Mouse (Mus musculus): Measurements from ENCODE around the gene Tsacc. TPM values are rescaled to one million over a fixed set of nuclear protein-coding genes. Genes with fewer than 3 reads are reported as not detected.
"Not testable (repeated sequence)": the region's sequence is repeated elsewhere in the genome, so short reads cannot be mapped to it uniquely, and the experiment has no call there.

The Tsacc gene
- polyA plus RNA-seq, 1 experiment from 2014 or later, result 12.2 TPM

GRCm38 (mm10) chr3:88281141-88281916, 15.5 kb downstream of the Tsacc start:
- not testable (repeated sequence) for H3K4me1 ChIP-seq (ENCODE audit: control insufficient read depth in 2 of 2, insufficient read depth in 2 of 2, low read length in 2 of 2); H3K9ac ChIP-seq (ENCODE audit: low read length); H3K27me3 ChIP-seq (ENCODE audit: control insufficient read depth, insufficient read depth, low read length); H3K27ac ChIP-seq (replicated peaks in 1 of 2; ENCODE audit: control insufficient read depth in 1 of 2, insufficient read depth in 1 of 2, low read depth in 2 of 2, low read length in 2 of 2); H3K36me3 ChIP-seq (ENCODE audit: control insufficient read depth, insufficient read depth, low read length); ATAC-seq (ENCODE audit: insufficient number of reproducible peaks, insufficient read depth, low FRiP score, low read depth); H3K4me2 ChIP-seq (ENCODE audit: low read length); H3K9me3 ChIP-seq (ENCODE audit: control insufficient read depth, low read length); H3K4me3 ChIP-seq (ENCODE audit: control insufficient read depth in 1 of 2, insufficient read depth in 1 of 2, low read depth in 1 of 2, low read length in 2 of 2)
- WGBS, result 60% methylated on average over 11 of the region's 11 CpGs

- Histone ChIP-seq H3K9me3 (ENCODE audit: control insufficient read depth, low read length) (no peaks in the 10 kb centered on the region), H3K36me3 (ENCODE audit: control insufficient read depth, insufficient read depth, low read length) (no peaks in the 10 kb centered on the region), H3K4me2 (ENCODE audit: low read length) (no peak overlapping the region), H3K4me1 (ENCODE audit: control insufficient read depth in 2 of 2, insufficient read depth in 2 of 2, low read length in 2 of 2) (no peaks in the 10 kb centered on the region), H3K27me3 (ENCODE audit: control insufficient read depth, insufficient read depth, low read length) (no peaks in the 10 kb centered on the region), H3K9ac (ENCODE audit: low read length) (no peak overlapping the region), H3K4me3 (ENCODE audit: control insufficient read depth in 1 of 2, insufficient read depth in 1 of 2, low read depth in 1 of 2, low read length in 2 of 2) (no peak overlapping the region), H3K27ac (replicated peaks in 1 of 2; ENCODE audit: control insufficient read depth in 1 of 2, insufficient read depth in 1 of 2, low read depth in 2 of 2, low read length in 2 of 2) (no peak overlapping the region)
- ATAC-seq (ENCODE audit: insufficient number of reproducible peaks, insufficient read depth, low FRiP score, low read depth), result no peak
- 81% methylated on average over 2 of the region's 2 CpGs for WGBS
These were observed 16.8 kb downstream of the Tsacc start for GRCm38 (mm10) chr3:88280035-88280434.

DNA sequence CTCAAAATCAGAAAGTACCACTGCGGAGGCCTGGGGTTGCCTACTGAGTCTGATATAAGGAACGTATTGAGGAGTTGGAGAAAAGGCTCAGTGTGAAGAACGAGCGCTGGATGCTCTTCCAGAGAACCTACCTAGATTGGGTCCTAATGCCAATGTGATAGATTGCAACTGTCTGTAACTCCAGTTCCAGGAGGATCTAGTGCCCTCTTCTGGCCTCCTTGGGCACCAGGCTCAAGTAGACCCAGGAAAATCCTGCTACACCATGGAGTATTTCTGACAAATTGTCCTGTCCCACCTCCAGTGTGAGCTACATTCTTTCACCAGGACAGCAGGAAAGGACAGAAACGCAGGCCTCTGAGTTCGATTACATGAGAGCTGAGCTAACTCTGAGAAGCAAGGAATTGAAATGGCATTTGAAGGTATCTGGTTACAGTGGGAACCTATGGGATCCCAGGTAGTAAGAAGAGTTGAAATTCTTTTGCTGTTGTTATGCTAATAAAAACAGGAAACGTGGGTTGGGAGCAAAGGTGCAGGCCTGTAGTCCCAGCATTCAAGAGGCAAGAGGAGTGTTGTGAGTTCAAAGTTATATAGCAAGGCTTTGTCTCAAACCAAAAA, 20.2 kb downstream of the Tsacc start:
- no peak for ATAC-seq (ENCODE audit: insufficient number of reproducible peaks, insufficient read depth, low FRiP score, low read depth)
- 33% methylated on average over 7 of the region's 7 CpGs for WGBS

DNA sequence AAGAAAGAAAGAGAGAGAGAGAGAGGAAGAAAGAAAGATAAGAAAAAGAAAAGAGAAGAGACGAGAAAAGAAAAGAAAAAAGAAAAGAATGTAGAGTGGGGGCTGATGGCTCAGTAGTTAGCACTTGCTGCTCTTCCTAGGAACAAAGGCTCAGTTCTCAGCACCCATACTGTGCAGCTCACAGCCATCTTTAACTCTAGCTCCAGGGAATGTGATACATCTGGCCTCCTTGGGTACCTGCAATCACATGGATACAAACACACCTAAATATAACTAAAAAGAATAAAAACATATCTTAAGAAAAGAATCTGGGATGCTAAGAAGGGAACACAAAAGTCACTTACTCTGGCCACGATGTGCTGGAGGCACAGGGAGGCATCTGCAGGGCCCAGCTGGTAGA, 20.7 kb downstream of the Tsacc start:
- ATAC-seq (ENCODE audit: insufficient number of reproducible peaks, insufficient read depth, low FRiP score, low read depth), result no peak
- no peaks in the 10 kb centered on the region for H3K27me3 ChIP-seq (ENCODE audit: control insufficient read depth, insufficient read depth, low read length)
- H3K4me2 ChIP-seq (ENCODE audit: low read length), result no peak overlapping the region
- no peak overlapping the region for H3K27ac ChIP-seq (replicated peaks in 1 of 2; ENCODE audit: control insufficient read depth in 1 of 2, insufficient read depth in 1 of 2, low read depth in 2 of 2, low read length in 2 of 2)
- H3K9ac ChIP-seq (ENCODE audit: low read length), result no peak overlapping the region
- H3K9me3 ChIP-seq (ENCODE audit: control insufficient read depth, low read length), result no peaks in the 10 kb centered on the region
- no peak overlapping the region for H3K4me3 ChIP-seq (ENCODE audit: control insufficient read depth in 1 of 2, insufficient read depth in 1 of 2, low read depth in 1 of 2, low read length in 2 of 2)
- no peaks in the 10 kb centered on the region for H3K4me1 ChIP-seq (ENCODE audit: control insufficient read depth in 2 of 2, insufficient read depth in 2 of 2, low read length in 2 of 2)
- 80% methylated on average over 2 of the region's 2 CpGs for WGBS
- no peaks in the 10 kb centered on the region for H3K36me3 ChIP-seq (ENCODE audit: control insufficient read depth, insufficient read depth, low read length)

More for the DNA sequence above, 20.2 kb downstream of the Tsacc start:
- no peaks in the 10 kb centered on the region for H3K4me1 ChIP-seq (ENCODE audit: control insufficient read depth in 2 of 2, insufficient read depth in 2 of 2, low read length in 2 of 2)
- no peaks in the 10 kb centered on the region for H3K9me3 ChIP-seq (ENCODE audit: control insufficient read depth, low read length)
- H3K36me3 ChIP-seq (ENCODE audit: control insufficient read depth, insufficient read depth, low read length), result no peaks in the 10 kb centered on the region
- H3K9ac ChIP-seq (ENCODE audit: low read length), result no peak overlapping the region
- no peak overlapping the region for H3K4me3 ChIP-seq (ENCODE audit: control insufficient read depth in 1 of 2, insufficient read depth in 1 of 2, low read depth in 1 of 2, low read length in 2 of 2)
- H3K27me3 ChIP-seq (ENCODE audit: control insufficient read depth, insufficient read depth, low read length), result no peaks in the 10 kb centered on the region
- no peak overlapping the region for H3K4me2 ChIP-seq (ENCODE audit: low read length)
- no peak overlapping the region for H3K27ac ChIP-seq (replicated peaks in 1 of 2; ENCODE audit: control insufficient read depth in 1 of 2, insufficient read depth in 1 of 2, low read depth in 2 of 2, low read length in 2 of 2)

DNA sequence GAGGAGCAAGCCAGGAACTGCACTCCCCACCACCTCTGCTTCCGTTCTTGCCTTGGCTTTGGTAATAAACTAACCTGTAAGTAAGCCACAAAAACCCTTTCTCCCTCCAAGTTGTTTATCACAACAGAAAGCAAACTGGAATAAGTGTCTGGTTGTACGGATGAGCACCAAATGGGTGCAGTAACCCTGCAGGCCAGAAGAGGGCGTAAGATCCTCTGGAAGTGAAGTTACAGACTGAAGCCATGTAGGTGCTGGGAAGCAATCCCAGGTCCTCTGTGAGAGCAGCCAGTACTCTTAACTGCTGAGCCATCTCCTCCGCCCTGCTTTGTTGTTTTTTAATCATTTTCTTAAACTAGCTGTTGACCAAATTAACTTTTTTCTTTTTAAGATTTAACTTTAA, 22.8 kb downstream of the Tsacc start:
- Histone ChIP-seq H3K27ac (replicated peaks in 1 of 2; ENCODE audit: control insufficient read depth in 1 of 2, insufficient read depth in 1 of 2, low read depth in 2 of 2, low read length in 2 of 2) (no peak overlapping the region), H3K9me3 (ENCODE audit: control insufficient read depth, low read length) (no peaks in the 10 kb centered on the region), H3K4me2 (ENCODE audit: low read length) (no peak overlapping the region), H3K27me3 (ENCODE audit: control insufficient read depth, insufficient read depth, low read length) (no peaks in the 10 kb centered on the region), H3K9ac (ENCODE audit: low read length) (no peak overlapping the region), H3K4me3 (ENCODE audit: control insufficient read depth in 1 of 2, insufficient read depth in 1 of 2, low read depth in 1 of 2, low read length in 2 of 2) (no peak overlapping the region), H3K36me3 (ENCODE audit: control insufficient read depth, insufficient read depth, low read length) (no peaks in the 10 kb centered on the region), H3K4me1 (ENCODE audit: control insufficient read depth in 2 of 2, insufficient read depth in 2 of 2, low read length in 2 of 2) (no peaks in the 10 kb centered on the region)
- no peak for ATAC-seq (ENCODE audit: insufficient number of reproducible peaks, insufficient read depth, low FRiP score, low read depth)
- 90% methylated on average over 4 of the region's 4 CpGs for WGBS

- Histone ChIP-seq H3K27ac (replicated peaks in 1 of 2; ENCODE audit: control insufficient read depth in 1 of 2, insufficient read depth in 1 of 2, low read depth in 2 of 2, low read length in 2 of 2) (no peak overlapping the region), H3K9me3 (ENCODE audit: control insufficient read depth, low read length) (no peaks in the 10 kb centered on the region), H3K9ac (ENCODE audit: low read length) (no peak overlapping the region), H3K4me3 (ENCODE audit: control insufficient read depth in 1 of 2, insufficient read depth in 1 of 2, low read depth in 1 of 2, low read length in 2 of 2) (no peak overlapping the region), H3K4me1 (ENCODE audit: control insufficient read depth in 2 of 2, insufficient read depth in 2 of 2, low read length in 2 of 2) (no peaks in the 10 kb centered on the region), H3K4me2 (ENCODE audit: low read length) (no peak overlapping the region), H3K36me3 (ENCODE audit: control insufficient read depth, insufficient read depth, low read length) (no peaks in the 10 kb centered on the region), H3K27me3 (ENCODE audit: control insufficient read depth, insufficient read depth, low read length) (no peaks in the 10 kb centered on the region)
- WGBS, result 89% methylated on average over 3 of the region's 3 CpGs
- ATAC-seq (ENCODE audit: insufficient number of reproducible peaks, insufficient read depth, low FRiP score, low read depth), result no peak
These were observed 24.9 kb downstream of the Tsacc start for GRCm38 (mm10) chr3:88271859-88272258.

DNA sequence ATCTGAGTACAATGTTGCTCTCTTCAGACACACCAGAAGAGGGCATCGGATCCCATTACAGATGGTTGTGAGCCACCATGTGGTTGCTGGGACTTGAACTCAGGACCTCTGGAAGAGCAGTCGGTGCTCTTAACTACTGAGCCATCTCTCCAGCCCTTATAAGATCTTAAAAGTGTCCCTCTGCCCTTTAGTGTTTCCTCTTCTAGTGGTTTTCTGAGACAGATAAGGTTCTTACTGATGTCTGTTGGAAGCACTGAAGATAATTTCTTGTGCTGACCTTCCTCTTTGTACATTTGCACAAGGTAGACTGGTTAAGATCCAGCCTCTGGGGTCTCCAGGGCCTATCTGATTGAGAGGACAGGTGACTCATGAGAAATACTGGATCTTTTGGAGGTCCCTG, 25.5 kb downstream of the Tsacc start:
- H3K9me3 ChIP-seq (ENCODE audit: control insufficient read depth, low read length); H3K36me3 ChIP-seq (ENCODE audit: control insufficient read depth, insufficient read depth, low read length); H3K4me3 ChIP-seq (ENCODE audit: control insufficient read depth in 1 of 2, insufficient read depth in 1 of 2, low read depth in 1 of 2, low read length in 2 of 2); ATAC-seq (ENCODE audit: insufficient number of reproducible peaks, insufficient read depth, low FRiP score, low read depth); H3K27ac ChIP-seq (replicated peaks in 1 of 2; ENCODE audit: control insufficient read depth in 1 of 2, insufficient read depth in 1 of 2, low read depth in 2 of 2, low read length in 2 of 2); H3K4me1 ChIP-seq (ENCODE audit: control insufficient read depth in 2 of 2, insufficient read depth in 2 of 2, low read length in 2 of 2); H3K9ac ChIP-seq (ENCODE audit: low read length); H3K27me3 ChIP-seq (ENCODE audit: control insufficient read depth, insufficient read depth, low read length); H3K4me2 ChIP-seq (ENCODE audit: low read length): not testable (repeated sequence)
- 84% methylated on average over 2 of the region's 2 CpGs for WGBS

DNA sequence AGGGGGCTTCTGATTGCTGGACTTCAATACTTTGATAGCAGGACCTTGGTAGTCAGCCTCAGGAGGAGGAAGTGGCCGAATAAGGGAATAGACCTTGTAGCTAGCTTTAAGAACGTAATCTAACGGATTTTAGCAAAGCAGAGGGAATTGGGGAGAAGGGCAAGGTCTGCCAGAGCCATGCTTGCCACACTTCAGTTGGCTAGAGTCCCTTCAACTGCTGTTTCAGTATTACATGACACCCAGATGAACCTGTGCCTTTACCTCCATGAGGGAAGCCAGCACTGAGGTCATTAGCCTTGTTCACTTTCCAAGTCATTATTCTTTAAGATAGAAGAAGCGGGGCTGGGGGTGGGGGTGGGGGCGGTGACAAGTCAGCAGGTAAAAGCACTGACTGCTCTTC, 27.8 kb downstream of the Tsacc start:
- no peaks in the 10 kb centered on the region for H3K9me3 ChIP-seq (ENCODE audit: control insufficient read depth, low read length)
- WGBS, result 85% methylated on average over 5 of the region's 5 CpGs
- H3K27me3 ChIP-seq (ENCODE audit: control insufficient read depth, insufficient read depth, low read length), result no peaks in the 10 kb centered on the region
- no peak overlapping the region for H3K9ac ChIP-seq (ENCODE audit: low read length)
- ATAC-seq (ENCODE audit: insufficient number of reproducible peaks, insufficient read depth, low FRiP score, low read depth), result no peak
- H3K27ac ChIP-seq (replicated peaks in 1 of 2; ENCODE audit: control insufficient read depth in 1 of 2, insufficient read depth in 1 of 2, low read depth in 2 of 2, low read length in 2 of 2), result no peak overlapping the region
- H3K4me2 ChIP-seq (ENCODE audit: low read length), result no peak overlapping the region
- no peak overlapping the region for H3K4me3 ChIP-seq (ENCODE audit: control insufficient read depth in 1 of 2, insufficient read depth in 1 of 2, low read depth in 1 of 2, low read length in 2 of 2)
- H3K36me3 ChIP-seq (ENCODE audit: control insufficient read depth, insufficient read depth, low read length), result no peaks in the 10 kb centered on the region
- H3K4me1 ChIP-seq (ENCODE audit: control insufficient read depth in 2 of 2, insufficient read depth in 2 of 2, low read length in 2 of 2), result no peaks in the 10 kb centered on the region

Measured in heart, embryonic 14.5 days (tissue).